Mouse (Mus musculus) liver, postnatal 0 days (tissue): ENCODE results near the gene Bcl10. TPM values are rescaled to one million over a fixed set of nuclear protein-coding genes. Genes with fewer than 3 reads are reported as not detected.

Experiments used
- ATAC-seq: fragments of 200-750 bp; cut with Nextera tagmentation; 2 replicates; pipeline ENCODE4 v1.8.0; 2017; ENCODE audit warnings: mild to moderate bottlenecking, moderate library complexity
- DNase-seq: peaks from one replicate; pipeline ENCODE4 v3.0.0-alpha.2; 2016
- H3K27ac ChIP-seq: fragments of 300-500 bp; sonication (generic); 2 replicates; pipeline ENCODE4 v1.5.1; 2014; ENCODE audit warnings: antibody characterized with exemption, moderate library complexity, mild to moderate bottlenecking, low read depth
- H3K27me3 ChIP-seq: fragments of 300-500 bp; sonication (generic); 2 replicates; pipeline ENCODE4 v1.6.1; 2014; ENCODE audit warnings: low read length, control low read depth, mixed read lengths; ENCODE audit not compliant: insufficient read depth
- H3K36me3 ChIP-seq: fragments of 300-500 bp; sonication (generic); replicated peaks from 2 replicates; pipeline ENCODE4 v1.6.1; 2014; ENCODE audit warnings: mild to moderate bottlenecking, control low read depth, low read length, moderate library complexity, mixed read lengths; ENCODE audit not compliant: insufficient read depth
- H3K4me1 ChIP-seq: fragments of 300-500 bp; sonication (generic); 2 replicates; pipeline ENCODE4 v1.6.1; 2014; ENCODE audit warnings: antibody characterized with exemption, mild to moderate bottlenecking, control low read depth; ENCODE audit not compliant: insufficient read depth
- H3K4me2 ChIP-seq: fragments of 300-500 bp; sonication (generic); 2 replicates; pipeline ENCODE4 v1.6.1; 2014; ENCODE audit warnings: low read depth, mild to moderate bottlenecking, low read length, moderate library complexity, mixed read lengths
- H3K4me3 ChIP-seq: fragments of 300-500 bp; sonication (generic); 2 replicates; pipeline ENCODE4 v1.5.1; 2014; ENCODE audit warnings: low read depth, low read length
- H3K9ac ChIP-seq: fragments of 300-500 bp; sonication (generic); replicated peaks from 2 replicates; pipeline ENCODE4 v1.6.1; 2014; ENCODE audit warnings: mild to moderate bottlenecking, moderate library complexity
- H3K9me3 ChIP-seq: fragments of 300-500 bp; sonication (generic); 2 replicates; pipeline ENCODE4 v1.6.1; 2016; ENCODE audit warnings: mild to moderate bottlenecking, control low read depth, low read length, mixed read lengths
- CTCF ChIP-seq: sonication (generic); IDR thresholded peaks from 2 replicates; pipeline ENCODE4 v1.5.1; 2016; ENCODE audit warnings: antibody characterized with exemption, low read depth
- EP300 ChIP-seq: IDR thresholded peaks from 2 replicates; pipeline ENCODE4 v1.6.1; 2016; ENCODE audit warnings: antibody characterized with exemption, low read depth, mild to moderate bottlenecking
- WGBS: fragments of 180-500 bp; shearing (Covaris S2); extraction: QIAGEN DNeasy Blood & Tissue Kit; methylation state at CpG from one replicate; pipeline ENCODE4 v1.1.7; 2014; ENCODE audit not compliant: insufficient replicate concordance; 5-methylcytosine and 5-hydroxymethylcytosine counted together
- polyA plus RNA-seq: library from polyadenylated mRNA; unstranded; fragments of >200 nt; fragmentation: Nextera tagmentation; extraction: Ambion mirVana; gene quantifications from 2 replicates; pipeline ENCODE4 v1.2.1, GENCODE M21; 2015

Bcl10 gene
- polyA plus RNA-seq, 1 experiment from 2014 or later = 20.9 TPM

GRCm38 (mm10) chr3:145945904-145946303, 23.3 kb downstream of the Bcl10 start:
- no peak overlapping the region for H3K4me3 ChIP-seq
- 67% methylated on average over 3 of the region's 3 CpGs for WGBS
- DNase-seq (no peak), ATAC-seq (no peak)
- H3K4me2 ChIP-seq = no peak overlapping the region
- TF ChIP-seq EP300 (no peak), CTCF (no peak)
- H3K27ac ChIP-seq = no peak overlapping the region
- H3K9ac ChIP-seq = no peak overlapping the region
- peaks cover 13% of the 10 kb centered on the region for H3K4me1 ChIP-seq
- H3K36me3 ChIP-seq = peaks cover 20% of the 10 kb centered on the region
- H3K9me3 ChIP-seq = no peaks in the 10 kb centered on the region
- no peaks in the 10 kb centered on the region for H3K27me3 ChIP-seq

GRCm38 (mm10) chr3:145946654-145947053, 24.1 kb downstream of the Bcl10 start:
- H3K9ac ChIP-seq = no peak overlapping the region
- no peak overlapping the region for H3K4me2 ChIP-seq
- H3K27me3 ChIP-seq = no peaks in the 10 kb centered on the region
- no peak overlapping the region for H3K27ac ChIP-seq
- H3K9me3 ChIP-seq = no peaks in the 10 kb centered on the region
- no peak for DNase-seq
- no peak overlapping the region for H3K4me3 ChIP-seq
- TF ChIP-seq EP300 (no peak), CTCF (no peak)
- peaks cover 16% of the 10 kb centered on the region for H3K36me3 ChIP-seq
- peaks cover 10% of the 10 kb centered on the region for H3K4me1 ChIP-seq
- ATAC-seq = no peak
- WGBS = 45% methylated on average over 2 of the region's 2 CpGs

- H3K9ac ChIP-seq = no peak overlapping the region
- TF ChIP-seq EP300 (no peak), CTCF (no peak)
- no peak overlapping the region for H3K27ac ChIP-seq
- WGBS = 41% methylated on average over 6 of the region's 6 CpGs
- ATAC-seq (no peak), DNase-seq (no peak)
- no peak overlapping the region for H3K4me3 ChIP-seq
- peaks cover 16% of the 10 kb centered on the region for H3K36me3 ChIP-seq
- H3K9me3 ChIP-seq = no peaks in the 10 kb centered on the region
- 0 out of 2 replicates have a peak, but pooled peaks cover 8% of the 10 kb centered on the region for H3K4me1 ChIP-seq
- no peak overlapping the region for H3K4me2 ChIP-seq
- H3K27me3 ChIP-seq = no peaks in the 10 kb centered on the region
Measured at GRCm38 (mm10) chr3:145947539-145948204, 25.1 kb downstream of the Bcl10 start.

GRCm38 (mm10) chr3:145950034-145950814, 27.6 kb downstream of the Bcl10 start:
- H3K27me3 ChIP-seq = no peaks in the 10 kb centered on the region
- DNase-seq (peak; percentile 41), ATAC-seq (peak; percentile 80)
- 0 out of 2 replicates have a peak, but pooled peaks cover 8% of the 10 kb centered on the region for H3K4me1 ChIP-seq
- H3K9ac ChIP-seq = no peak overlapping the region
- H3K27ac ChIP-seq = no peak overlapping the region
- H3K9me3 ChIP-seq = no peaks in the 10 kb centered on the region
- WGBS = 9% methylated on average over 15 of the region's 15 CpGs
- H3K4me3 ChIP-seq = peak overlapping the region; percentile 16; the same call in 1 of the 2 replicates
- TF ChIP-seq CTCF (peak; percentile 65), EP300 (no peak)
- peak overlapping the region; percentile 56 for H3K4me2 ChIP-seq
- H3K36me3 ChIP-seq = no peaks in the 10 kb centered on the region

- no peak overlapping the region for H3K27ac ChIP-seq
- no peaks in the 10 kb centered on the region for H3K36me3 ChIP-seq
- peak overlapping the region; percentile 56 for H3K4me2 ChIP-seq
- TF ChIP-seq CTCF (no peak), EP300 (no peak)
- no peaks in the 10 kb centered on the region for H3K9me3 ChIP-seq
- H3K9ac ChIP-seq = no peak overlapping the region
- DNase-seq = no peak
- no peak for ATAC-seq
- H3K4me1 ChIP-seq = 0 out of 2 replicates have a peak, but pooled peaks cover 8% of the 10 kb centered on the region
- 29% methylated on average over 5 of the region's 5 CpGs for WGBS
- no peaks in the 10 kb centered on the region for H3K27me3 ChIP-seq
- 0 out of 2 replicates have a peak overlapping the region, but pooled peaks have one; percentile 16 for H3K4me3 ChIP-seq
Measured at GRCm38 (mm10) chr3:145950815-145951130, 28.2 kb downstream of the Bcl10 start.
